Mouse (Mus musculus) megakaryocyte, embryonic 14.5 days (primary cell): Measurements from ENCODE around the gene C8a.

ENCODE experiments used
- FLI1 ChIP-seq: IDR thresholded peaks from 2 replicates; pipeline ENCODE4 v1.6.1; 2012; ENCODE audit warnings: low read length, inconsistent platforms, mixed read lengths
- GATA1 ChIP-seq: IDR thresholded peaks from 3 replicates; pipeline ENCODE4 v1.6.1; 2012; ENCODE audit warnings: mixed read lengths, low read length, inconsistent platforms, borderline replicate concordance

- TF ChIP-seq GATA1 = no peak
- no peak for TF ChIP-seq FLI1
These were observed 52.5 kb downstream of the C8a start for GRCm38 (mm10) chr4:104823597-104824101.
